Mouse (Mus musculus) spleen, postnatal 14 days (tissue): Measurements from ENCODE around the gene Nbr1.
"Not testable (repeated sequence)": the region's sequence is repeated elsewhere in the genome, so short reads cannot be mapped to it uniquely, and the experiment has no call there.

ENCODE experiments used
- DNase-seq, 2 experiments: peaks; one replicate each; pipeline ENCODE4 v3.0.0; 2021 to 2022; ENCODE audit warnings: low spot score in 2 of 2

Nbr1 gene

GRCm38 (mm10) chr11:101620022-101620655, 68.2 kb downstream of the Nbr1 start:
- DNase-seq: not testable (repeated sequence)

GRCm38 (mm10) chr11:101626649-101626994, 74.7 kb downstream of the Nbr1 start:
- DNase-seq: no peak

- peak; percentile 71 to 76 for DNase-seq
These were observed 75.3 kb downstream of the Nbr1 start, which contains the start of gene Rdm1 for GRCm38 (mm10) chr11:101626995-101627856. Gene Rdm1, plus strand, starts transcription at chr11:101627195.

GRCm38 (mm10) chr11:101627857-101628559, 76.1 kb downstream of the Nbr1 start:
- peak; percentile 75 to 81 for DNase-seq

- DNase-seq: not testable (repeated sequence)
These were observed 76.9 kb downstream of the Nbr1 start for GRCm38 (mm10) chr11:101628733-101629417.
